Mouse (Mus musculus) regulatory T cell (primary cell): ENCODE data around the gene Pknox1.

Source experiments
- in situ Hi-C: fragments of 300-600 bp; cut with MboI, MseI; formaldehyde crosslinking; loops from one replicate; pipeline ENCODE4 v1.15.1; 2025; ENCODE audit warnings: high pct_unique_total_duplicates

Pknox1 gene

DNA sequence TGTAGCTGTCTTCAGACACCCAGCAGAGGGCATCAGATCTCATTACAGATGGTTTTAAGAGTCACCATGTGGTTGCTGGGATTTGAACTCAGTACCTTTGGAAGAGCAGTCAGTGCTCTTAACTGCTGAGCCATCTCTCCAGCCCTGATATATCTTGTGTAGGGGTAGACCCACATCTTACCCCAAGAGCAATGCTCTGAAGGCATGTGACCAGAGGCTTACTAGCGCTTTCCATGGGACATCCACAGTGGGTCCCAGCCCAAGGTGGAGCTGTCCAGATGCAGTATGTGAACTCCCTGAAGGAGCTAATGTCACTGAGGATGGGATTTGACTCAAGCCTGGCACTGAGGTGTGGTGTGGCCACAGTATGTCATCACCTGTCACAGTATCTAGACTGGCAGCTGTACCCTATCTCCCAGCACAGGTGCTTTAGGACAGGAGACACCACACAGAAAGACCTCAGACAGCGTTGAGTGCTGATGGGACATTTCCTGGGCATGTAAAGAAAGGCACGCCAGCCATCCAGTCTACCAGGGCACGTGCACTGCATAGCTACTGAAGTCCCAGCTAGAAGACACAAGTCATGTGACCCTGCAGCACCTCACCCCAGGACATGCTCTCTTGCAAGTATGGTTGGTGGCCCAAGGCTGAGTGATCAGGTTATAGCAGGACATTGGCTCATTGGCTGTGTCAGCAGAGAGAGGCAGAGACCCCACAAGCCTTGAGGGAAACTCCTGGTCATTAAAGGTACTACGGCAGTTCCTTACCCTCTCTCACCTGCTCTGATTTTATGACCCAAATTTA, 81.9 kb downstream of the Pknox1 start:
- in situ Hi-C loops = no loop called here

DNA sequence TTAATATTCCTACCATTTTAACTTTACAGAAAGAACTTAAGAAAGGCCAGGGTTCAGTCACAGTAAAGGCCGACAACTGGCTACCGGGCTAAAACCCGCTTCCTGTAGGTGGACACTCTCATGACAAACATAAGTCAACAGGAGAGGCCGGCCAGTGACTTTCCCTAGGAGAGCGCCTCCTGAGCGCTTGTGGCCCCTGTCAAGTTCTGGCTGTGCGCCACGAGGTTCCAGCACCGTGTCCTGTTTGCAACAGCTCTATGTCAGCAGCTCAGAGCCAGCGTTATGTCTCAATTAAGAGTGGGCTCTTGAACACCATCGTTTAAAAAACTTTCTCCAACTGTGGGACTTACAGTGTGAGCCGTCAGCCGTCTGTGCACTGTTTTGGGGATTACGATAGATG, 87.6 kb downstream of the Pknox1 start:
- in situ Hi-C loops = no loop called here

DNA sequence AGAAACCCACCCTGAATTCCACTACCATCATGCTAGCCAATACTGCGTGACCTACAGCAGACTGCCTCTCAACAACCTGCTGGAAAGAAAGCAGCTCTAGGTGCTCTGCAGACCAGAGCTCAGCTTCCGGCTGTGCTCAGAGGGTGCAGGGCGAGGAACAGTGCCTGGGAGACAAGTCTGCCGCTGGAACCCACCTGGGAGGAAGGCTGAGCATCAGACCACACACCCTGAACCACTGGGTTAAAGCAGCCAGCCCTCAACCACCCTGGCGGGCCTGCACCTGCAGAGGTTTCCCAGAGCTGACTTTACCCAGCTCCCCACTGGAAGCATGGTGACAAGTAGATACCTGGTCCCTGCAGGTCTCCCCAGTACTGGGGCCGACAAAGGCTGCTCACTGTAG, 88.7 kb downstream of the Pknox1 start:
- in situ Hi-C loops = no loop called here

DNA sequence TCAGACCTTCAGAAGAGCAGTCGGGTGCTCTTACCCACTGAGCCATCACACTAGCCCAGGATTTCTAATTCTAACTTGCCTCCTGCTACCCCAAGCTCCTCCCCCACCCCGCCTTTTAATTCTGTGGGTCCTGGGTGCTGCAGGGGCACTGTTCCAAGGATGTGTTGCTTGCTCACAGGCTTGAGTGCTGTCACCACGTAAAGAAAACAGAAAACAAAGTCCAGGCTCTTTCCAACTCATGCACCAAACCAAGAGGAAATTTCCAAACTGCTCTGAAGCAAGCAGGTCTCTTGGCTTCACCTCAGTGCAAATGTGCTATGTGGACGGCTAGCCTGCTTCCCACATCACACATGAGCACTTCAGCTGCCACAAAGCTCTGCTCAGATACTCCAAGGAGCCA, 90.8 kb downstream of the Pknox1 start:
- in situ Hi-C loops = no loop called here

DNA sequence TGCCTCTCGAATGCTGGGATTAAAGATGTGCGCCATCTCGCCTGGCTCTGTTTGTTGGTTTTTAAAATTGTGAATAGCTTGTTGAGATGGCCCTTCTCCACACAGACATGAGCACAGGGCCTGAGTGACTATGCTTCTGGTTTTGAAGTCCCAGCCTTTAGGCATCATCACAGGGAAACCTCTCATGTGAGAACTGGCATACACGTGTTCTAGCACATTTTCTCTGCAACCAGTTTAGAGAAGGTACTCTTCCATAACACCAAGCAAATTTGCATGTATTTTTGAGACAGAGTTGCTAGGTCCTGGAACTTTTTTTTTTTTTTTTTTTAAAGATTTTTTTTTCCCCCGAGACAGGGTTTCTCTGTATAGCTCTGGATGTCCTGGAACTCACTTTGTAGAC, 92.1 kb downstream of the Pknox1 start:
- in situ Hi-C loops = no loop called here
